Mouse (Mus musculus): ENCODE results near the gene Trim40.
"Not testable (repeated sequence)": the region's sequence is repeated elsewhere in the genome, so short reads cannot be mapped to it uniquely, and the experiment has no call there.

Gene Trim40

DNA sequence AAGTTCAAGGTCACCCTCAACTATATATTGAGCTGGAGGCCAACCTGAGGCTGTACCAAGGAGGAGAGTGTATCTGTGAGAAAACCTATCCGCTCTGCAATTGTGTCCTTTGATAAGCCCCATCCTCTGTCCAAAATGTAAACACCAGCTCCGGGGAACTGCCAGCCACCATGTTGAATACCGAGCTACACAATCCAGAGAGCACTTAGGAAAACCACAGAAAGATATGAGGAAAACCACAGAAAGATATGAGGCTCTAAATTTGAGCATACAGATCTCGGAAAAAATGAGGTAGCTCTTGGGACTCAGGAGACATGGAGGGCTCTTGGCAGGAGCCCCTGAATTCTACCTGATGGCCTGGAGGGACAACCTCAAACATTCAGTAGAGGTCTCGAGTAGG lies 3.5 kb upstream of the Trim40 start:
- no peak for DNase-seq (ENCODE audit: low spot score in 2 of 2)

GRCm38 (mm10) chr17:36892362-36892761 lies 2.4 kb upstream of the Trim40 start:
- peak in 1 of 2 experiments; percentile 12 for DNase-seq (ENCODE audit: low spot score in 2 of 2)

DNA sequence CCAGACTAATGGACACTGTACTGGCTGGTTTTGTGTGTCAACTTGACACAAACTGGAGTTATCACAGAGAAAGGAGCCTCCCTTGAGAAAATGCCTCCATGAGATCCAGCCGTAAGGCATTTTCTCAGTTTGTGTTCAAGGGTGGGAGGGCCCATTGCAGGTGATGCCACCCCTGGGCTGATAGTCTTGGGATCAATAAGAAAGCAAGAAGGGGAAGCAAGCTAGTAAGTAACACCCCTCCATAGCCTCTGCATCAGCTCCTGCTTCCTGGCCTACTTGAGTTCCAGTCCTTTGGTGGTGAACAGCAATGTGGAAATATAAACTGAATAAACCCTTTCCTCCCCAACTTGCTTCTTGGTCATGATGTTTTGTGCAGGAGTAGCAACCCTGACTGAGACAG lies 1.6 kb upstream of the Trim40 start:
- DNase-seq (ENCODE audit: low spot score in 2 of 2) = not testable (repeated sequence)

GRCm38 (mm10) chr17:36885132-36885790 lies 4.7 kb downstream of the Trim40 start:
- no peak for DNase-seq (ENCODE audit: low spot score in 2 of 2)

GRCm38 (mm10) chr17:36883350-36883749 lies 6.6 kb downstream of the Trim40 start:
- no peak for DNase-seq (ENCODE audit: low spot score in 2 of 2)

GRCm38 (mm10) chr17:36874636-36875035 lies 15.3 kb downstream of the Trim40 start:
- DNase-seq (ENCODE audit: low spot score in 2 of 2) = no peak

- no peak for DNase-seq (ENCODE audit: low spot score in 2 of 2)
Observed at GRCm38 (mm10) chr17:36869955-36870810, 19.7 kb downstream of the Trim40 start.

DNA sequence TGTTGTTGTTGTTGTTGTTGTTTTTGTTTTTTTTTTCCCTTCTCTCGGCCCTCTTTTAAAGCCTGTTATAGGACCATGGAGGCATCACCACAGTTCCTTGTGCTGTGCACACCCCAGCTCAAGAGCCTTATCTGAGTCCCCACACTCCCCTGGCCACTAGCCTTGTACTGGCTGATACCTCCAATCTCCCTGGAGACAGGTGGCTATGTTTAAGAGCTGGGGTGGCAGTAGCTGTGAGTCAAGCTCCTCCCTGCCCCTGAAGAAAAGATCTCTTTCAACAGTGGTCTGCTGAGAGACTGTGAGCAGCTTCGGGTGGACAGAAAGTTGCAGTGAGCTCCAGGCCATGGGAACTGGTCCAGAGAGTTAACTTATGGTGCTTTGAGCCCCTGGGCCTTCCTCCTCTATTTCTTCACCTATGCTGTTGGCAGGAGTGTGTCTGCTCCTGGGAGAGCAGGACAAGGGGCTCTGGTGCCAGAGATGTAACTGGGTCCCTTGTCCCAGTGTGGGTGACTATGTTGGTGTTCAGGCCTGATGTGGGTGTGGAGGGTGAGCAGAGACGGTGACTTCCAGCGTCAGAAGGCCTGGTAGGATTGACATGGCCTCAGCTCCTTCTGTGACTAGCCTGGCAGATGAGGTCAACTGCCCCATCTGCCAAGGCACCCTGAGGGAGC lies 20.5 kb downstream of the Trim40 start, which contains the start of gene Trim10:
TSS of gene Trim10 (plus strand) at position 291 of the 671 bp plus-strand sequence.
- DNase-seq (ENCODE audit: low spot score in 2 of 2) = no peak

DNA sequence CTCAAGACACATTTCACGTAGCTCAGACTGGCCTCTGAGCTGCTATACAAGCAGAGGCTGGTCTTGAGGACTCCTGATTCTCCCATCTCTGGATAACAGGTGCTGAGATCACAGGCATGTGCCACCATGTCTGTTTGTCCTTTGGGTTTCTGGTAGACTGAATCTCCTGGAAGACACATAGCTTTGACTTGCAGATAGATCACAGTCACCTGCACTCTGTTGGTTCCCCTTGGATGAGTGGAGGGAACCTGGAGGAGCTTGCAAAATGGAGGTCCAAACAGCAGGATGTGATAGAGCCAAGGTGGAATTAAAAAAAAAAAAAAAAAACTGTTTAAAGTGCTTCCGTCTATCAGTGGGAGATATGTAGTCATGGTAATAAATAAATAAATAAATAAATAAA lies 21.1 kb downstream of the Trim40 start:
- no peak for DNase-seq (ENCODE audit: low spot score in 2 of 2)

DNA sequence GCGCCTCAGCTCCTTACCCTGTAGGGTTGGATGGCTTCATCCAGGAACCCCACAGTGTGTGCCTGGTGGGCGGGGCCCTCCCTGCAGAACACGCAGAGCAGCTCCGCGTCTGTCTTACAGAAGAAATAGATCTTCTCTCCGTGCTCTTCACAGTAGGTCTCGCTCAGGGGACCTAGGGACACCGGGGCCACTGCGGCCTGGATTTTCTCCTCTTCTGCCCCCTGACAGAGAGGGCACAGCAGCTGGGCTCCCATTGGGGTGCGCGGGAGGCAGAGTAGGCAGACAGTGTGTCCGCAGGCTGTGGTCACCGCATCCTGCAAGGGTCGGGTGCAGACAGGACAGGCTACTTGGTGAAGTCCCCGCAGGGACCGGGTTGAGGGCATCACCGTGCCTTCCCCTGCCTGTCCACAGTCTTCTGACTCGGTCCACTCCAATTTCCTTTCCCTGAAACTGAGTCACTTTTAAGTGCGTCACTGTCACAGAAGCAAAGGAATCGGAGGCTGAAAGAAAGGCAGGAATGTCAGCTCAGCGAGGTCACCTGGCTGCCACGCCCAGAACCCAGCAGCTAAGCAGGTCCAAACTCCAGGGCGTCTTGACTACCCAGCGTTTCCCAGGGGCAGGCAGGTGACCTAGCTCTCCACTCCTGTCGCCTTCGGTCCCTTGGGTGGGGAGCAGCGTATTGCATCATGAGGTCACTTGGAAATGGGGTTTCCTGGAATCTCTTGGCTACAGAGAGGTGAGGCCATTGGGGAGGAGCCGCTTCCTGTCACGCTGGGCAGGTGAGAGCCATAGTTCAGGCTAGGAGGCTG lies 23.0 kb downstream of the Trim40 start, which contains the start of gene Trim15:
TSS of gene Trim15 (minus strand) at position 492 of the 809 bp plus-strand sequence.
- DNase-seq (ENCODE audit: low spot score in 2 of 2) = no peak

DNA sequence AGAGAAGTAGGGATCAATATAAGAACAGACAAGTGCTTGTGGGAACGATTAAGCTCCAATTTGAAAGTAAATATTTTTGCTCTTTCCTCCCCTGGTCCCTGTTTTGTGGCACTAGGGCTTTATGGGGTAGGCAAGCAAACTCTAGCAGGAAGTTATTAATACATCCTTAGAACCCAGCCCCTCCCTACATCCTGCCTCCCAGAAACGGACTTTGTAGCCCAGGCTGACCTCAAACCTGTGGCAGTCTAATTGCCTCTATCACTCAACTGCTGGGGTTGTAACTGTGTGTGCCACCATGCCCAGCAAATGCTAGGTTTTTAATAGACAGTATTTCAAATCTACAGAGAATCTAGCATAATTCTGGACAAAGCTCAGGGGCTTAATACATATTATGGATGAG lies 28.2 kb downstream of the Trim40 start:
- no peak for DNase-seq (ENCODE audit: low spot score in 2 of 2)

DNA sequence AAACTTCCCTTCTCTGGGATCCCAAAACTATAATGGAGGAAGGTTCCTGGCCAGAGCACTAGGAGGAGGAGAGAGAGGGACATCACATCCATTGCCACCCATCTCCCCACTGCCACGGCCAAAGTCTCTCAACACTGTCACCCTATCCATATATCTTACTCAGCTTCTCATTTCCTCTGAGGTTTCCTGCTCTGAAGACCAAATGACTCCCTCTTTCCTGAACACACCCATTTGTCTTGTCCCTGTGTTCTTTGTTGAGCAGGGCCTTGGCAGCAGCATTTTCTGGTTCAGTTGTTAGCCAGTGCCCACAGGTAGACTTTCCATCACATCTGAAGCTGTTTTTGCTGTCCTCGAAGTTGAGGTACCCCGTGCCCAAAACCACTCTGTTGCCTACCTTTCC lies 31.7 kb downstream of the Trim40 start:
- no peak for DNase-seq (ENCODE audit: low spot score in 2 of 2)

DNA sequence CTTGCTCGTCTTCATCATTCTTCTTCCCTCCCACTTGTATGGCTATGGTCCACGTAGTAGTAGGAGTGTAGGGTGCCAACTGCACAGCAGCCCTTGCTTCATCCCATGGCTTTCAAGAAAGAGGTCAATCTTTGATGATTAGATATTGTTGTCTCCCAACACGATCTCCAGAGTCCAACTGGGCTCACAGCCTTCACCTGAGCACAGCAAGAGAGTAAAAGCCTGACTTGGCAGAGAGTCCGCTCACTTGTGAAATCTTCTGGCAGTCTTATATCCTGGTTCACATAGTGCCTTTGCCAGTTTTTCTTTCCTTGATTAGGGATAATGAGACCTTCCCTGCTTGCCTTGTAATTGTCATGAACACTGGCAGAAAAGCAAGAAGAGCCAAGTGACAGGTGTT lies 33.7 kb downstream of the Trim40 start:
- no peak for DNase-seq (ENCODE audit: low spot score in 2 of 2)

DNA sequence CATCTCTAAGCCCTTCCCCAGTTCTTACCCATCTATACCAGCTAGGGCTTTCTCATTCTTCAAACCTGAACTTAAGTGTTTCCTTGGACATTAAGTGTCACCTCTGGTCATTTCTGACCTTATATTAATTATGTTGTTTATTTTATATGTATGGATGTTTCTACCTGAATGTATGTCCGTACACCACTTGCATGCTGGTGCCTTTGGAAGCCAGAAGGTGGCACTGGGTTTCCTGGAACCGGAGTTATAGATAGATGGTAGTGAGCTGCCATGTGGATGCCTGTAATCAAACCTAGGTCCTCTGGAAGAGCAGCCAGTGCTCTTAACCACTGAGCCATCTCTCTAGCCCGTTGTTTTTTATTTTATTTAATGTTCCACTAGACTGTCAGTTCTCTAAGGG lies 34.4 kb downstream of the Trim40 start:
- no peak for DNase-seq (ENCODE audit: low spot score in 2 of 2)

- no peak for DNase-seq (ENCODE audit: low spot score in 2 of 2)
Observed at GRCm38 (mm10) chr17:36851627-36852026, 38.3 kb downstream of the Trim40 start.

DNA sequence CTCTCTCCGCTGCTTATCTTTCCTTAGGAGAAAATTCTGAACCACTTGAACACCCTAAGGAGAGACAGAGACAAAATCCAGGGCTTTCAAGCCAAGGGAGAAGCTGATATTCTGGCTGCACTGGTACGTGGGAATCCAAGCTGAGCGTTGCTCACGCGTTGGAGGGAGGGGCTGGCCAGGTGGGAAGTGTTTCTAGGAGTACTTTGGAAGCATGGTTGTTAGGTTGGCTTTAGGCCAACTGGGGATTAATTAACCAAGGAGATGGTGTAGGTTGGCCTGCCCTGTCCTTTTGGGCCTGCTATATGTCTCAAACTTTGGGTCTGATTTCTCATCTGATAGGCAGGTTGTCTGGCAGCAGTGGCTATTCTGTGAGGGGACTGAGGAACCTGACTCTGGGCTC lies 38.7 kb downstream of the Trim40 start:
- DNase-seq (ENCODE audit: low spot score in 2 of 2) = no peak

DNA sequence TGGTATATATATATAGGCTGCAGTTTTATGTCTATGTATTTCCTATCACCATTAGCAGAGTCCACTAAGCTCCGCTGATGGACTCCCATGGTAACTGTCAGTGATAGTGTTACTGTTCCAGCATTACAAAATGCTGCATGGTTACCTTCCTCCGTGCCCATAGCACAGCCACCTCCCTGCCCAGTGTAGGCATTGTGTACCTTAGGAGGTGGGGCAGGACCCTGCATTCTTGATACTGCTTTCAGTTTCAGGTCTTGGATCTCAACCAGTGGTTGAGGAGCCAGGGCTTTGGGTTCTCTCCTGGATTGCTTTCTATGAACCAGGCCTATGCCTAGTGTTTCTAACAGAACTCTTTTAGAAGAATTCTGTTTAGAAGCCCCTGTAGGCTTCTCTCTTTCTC lies 39.9 kb downstream of the Trim40 start:
- DNase-seq (ENCODE audit: low spot score in 2 of 2) = no peak

GRCm38 (mm10) chr17:36848911-36849310 lies 41.0 kb downstream of the Trim40 start:
- DNase-seq (ENCODE audit: low spot score in 2 of 2) = no peak

DNA sequence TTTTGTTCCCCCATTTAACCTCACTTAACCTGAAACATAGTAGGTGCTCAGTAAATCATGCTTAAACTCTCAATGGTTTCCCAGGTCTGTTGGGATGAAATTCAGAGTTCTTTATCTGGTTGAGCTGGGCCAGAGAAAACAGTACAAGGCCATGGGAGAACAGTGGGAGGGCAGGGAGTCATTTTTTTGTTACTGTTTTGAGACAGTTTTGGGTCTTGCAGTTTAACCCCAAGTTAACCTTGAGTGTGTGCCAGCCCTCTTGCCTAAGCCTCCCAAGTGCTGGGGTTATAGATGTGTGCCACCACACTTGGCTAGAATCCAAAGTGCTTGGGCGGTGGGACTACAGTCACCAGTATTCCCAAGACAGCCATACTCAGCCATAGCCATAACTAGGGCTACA lies 45.2 kb downstream of the Trim40 start:
- DNase-seq (ENCODE audit: low spot score in 2 of 2) = no peak

- DNase-seq (ENCODE audit: low spot score in 2 of 2) = no peak
Observed at GRCm38 (mm10) chr17:36844286-36844719, 45.6 kb downstream of the Trim40 start.

- DNase-seq (ENCODE audit: low spot score in 2 of 2) = no peak
Observed at GRCm38 (mm10) chr17:36843696-36844095, 46.2 kb downstream of the Trim40 start.
